Mouse (Mus musculus) T-cell, adult 2 months (primary cell): ENCODE data around the gene Acin1.
"Not testable (repeated sequence)": the region's sequence is repeated elsewhere in the genome, so short reads cannot be mapped to it uniquely, and the experiment has no call there.

Experiments
- DNase-seq: peaks from one replicate; pipeline ENCODE4 v3.0.0; 2022; ENCODE audit warnings: low spot score

The Acin1 gene

DNA sequence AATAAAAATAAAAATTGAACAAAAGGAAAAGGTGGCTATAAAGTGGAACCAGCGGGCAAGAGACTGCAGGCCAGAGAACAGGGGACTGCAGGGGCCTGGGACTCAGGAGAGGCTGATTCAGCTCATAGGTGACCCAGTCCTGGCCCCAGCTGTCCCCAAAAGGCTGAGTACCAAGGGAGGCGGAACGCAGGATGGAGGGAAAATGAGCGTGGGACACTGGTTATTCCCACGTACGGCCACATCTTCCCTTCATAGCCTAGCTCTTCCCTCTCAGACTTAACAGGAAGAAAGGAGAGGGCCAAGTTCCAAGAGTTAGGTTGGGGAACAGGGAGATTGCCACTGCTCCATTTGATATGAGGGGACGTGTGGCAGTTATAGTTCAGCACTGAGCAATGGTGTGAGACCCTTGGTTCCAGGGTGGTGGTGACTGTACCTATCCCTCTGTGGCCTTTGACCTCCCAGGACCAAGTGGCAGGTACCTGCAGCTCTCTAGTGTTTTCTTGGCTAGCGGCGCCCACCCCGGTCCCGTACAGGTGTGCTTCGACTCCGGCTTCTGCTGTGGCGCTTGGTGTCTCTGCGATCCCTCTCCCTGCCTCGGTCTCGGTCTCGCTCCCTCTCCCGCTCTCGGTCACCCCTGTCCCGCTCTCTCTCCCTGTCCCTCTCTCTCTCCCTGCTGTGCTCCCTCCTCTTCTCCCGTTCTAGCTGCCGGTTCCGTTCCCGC lies 44.3 kb downstream of the Acin1 start:
- DNase-seq = no peak

GRCm38 (mm10) chr14:54641305-54641969 lies 45.3 kb downstream of the Acin1 start, which contains the start of gene Cdh24:
Gene Cdh24 (minus strand): TSS chr14:54641364.
- peak; percentile 88 for DNase-seq

- no peak for DNase-seq
Measured at GRCm38 (mm10) chr14:54640946-54641304, 45.8 kb downstream of the Acin1 start, which contains the start of gene Gm17606. Gene Gm17606 (plus strand): TSS chr14:54640952.

DNA sequence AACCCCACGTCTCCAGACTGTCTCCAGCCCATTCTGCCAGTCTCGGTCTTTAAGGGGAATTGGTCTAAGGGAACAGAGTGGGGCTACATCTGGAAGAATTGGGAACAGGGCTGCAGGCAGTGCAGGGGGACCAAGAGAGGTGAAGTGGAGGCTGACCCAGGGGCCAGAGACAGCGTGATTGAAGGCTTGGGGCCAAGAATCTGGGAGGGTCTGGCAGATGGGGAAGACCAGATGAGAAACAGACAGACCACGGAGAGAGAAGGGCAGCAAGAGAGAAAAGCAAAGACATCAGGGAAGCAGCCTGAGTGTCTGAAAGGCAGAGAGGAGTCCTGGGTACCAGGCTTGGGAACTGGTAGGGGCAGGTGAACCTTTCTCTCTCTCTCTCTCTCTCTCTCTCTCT lies 46.6 kb downstream of the Acin1 start:
- no peak for DNase-seq

GRCm38 (mm10) chr14:54638210-54638609 lies 48.5 kb downstream of the Acin1 start:
- no peak for DNase-seq

GRCm38 (mm10) chr14:54636954-54637353 lies 49.8 kb downstream of the Acin1 start:
- peak; percentile 57 for DNase-seq

GRCm38 (mm10) chr14:54634182-54634581 lies 52.5 kb downstream of the Acin1 start:
- DNase-seq = no peak

- no peak for DNase-seq
Measured at GRCm38 (mm10) chr14:54632252-54632651, 54.5 kb downstream of the Acin1 start.

DNA sequence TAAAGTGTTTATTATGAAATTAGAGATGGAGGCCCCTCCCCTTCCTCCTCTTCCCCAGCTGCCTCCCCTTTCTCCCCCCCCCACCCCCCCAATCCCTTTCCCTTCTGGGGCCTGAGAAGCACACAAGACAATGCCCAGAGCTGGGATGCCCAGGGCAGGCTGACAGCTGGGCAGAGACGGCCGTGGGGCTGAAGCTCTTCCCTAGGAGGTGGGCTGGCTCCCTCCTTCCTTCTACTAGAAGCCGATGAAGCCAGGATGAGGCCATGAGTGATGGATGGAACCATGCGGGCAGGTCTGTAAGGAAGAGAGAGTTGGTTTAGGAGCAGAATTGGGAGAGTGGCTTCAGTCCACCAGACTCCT lies 55.5 kb downstream of the Acin1 start:
- no peak for DNase-seq

DNA sequence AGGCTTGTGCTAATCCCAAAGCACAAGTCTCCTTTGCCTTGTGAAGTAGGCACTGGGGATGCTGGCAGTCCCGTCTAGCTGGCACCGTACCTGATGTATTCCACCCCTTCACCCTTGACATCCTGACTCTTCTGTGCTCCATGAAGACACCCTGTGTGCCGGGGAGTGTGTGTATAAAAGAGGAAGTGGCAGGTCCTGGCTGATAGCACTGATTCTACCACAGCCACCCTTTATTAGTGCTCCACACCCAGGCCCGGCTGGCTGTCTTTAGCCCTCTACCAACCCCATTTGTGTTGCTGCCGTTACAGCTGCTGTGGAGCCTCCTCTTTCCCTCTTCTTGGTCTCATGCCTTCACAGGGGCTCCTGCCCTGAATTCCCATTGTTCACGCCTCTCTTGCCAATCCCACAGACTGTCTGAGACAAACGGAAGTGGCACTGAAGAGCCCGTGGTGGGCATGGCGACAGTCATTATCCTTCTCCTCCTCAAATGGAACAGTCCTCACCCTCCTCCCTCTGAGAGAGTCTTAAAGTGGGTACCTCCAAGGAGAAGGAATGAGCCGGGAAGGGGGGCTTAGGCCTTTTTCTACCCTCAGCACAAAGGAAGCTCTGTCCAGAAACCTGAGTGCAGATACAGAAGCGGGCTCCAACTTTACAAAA lies 56.0 kb downstream of the Acin1 start:
- DNase-seq = no peak

GRCm38 (mm10) chr14:54629797-54630196 lies 56.9 kb downstream of the Acin1 start:
- no peak for DNase-seq

DNA sequence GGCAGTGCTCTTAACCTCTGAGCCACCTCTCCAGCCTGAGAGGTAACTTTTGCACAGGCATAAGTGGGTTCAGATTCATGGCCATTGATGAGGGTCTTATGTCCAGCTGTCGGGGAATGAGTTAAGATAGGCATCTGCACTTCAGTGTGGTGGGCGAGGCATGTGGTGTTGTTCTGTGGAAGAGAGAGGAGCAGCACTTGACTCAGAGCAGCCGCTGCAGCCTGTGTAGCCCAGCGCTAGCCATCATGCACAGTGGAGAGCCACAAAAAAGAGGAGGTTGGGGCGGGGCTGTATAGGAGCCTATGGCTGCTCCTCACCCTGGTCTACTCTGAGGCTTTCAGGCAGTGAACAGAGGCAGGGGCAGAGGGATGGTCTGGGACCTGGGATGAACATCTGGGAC lies 58.6 kb downstream of the Acin1 start:
- no peak for DNase-seq

DNA sequence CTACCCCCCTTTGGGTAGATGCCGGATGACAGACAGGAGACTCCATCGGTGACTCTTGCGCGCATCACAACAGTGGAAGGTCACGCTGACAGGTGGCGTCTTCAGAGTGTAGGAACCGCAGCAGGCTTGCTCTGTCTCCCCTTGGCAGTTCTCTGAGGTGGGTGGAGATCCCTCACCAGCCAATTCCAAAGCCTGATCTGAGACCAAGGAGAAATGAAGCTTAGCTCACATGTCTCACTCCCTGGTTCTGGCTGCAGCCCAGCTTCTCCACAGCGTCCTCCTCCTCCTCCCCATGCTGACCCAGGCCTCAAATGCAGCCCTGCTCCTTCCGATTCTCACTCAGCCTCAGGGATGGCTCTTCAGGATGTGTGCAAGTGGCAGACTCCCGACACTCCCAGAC lies 61.8 kb downstream of the Acin1 start:
- no peak for DNase-seq

DNA sequence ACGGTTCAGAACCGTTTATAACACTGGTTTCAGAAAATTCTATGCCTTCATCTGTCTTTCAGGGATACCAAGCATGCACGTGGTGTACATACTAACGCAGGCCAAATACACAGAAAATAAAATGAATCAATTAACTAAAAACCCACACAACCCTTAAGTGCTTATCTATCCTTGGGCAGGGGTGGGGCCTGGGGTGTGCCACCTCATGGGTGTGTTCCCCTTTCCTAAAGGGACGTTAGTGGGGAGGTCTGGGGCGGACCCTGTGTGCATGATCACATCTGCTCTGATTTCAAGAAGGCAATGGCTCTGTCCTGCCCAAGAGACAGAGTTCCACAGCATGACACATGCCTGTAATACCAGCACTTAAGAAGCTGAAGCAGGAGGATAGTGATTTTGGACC lies 63.4 kb downstream of the Acin1 start:
- no peak for DNase-seq

DNA sequence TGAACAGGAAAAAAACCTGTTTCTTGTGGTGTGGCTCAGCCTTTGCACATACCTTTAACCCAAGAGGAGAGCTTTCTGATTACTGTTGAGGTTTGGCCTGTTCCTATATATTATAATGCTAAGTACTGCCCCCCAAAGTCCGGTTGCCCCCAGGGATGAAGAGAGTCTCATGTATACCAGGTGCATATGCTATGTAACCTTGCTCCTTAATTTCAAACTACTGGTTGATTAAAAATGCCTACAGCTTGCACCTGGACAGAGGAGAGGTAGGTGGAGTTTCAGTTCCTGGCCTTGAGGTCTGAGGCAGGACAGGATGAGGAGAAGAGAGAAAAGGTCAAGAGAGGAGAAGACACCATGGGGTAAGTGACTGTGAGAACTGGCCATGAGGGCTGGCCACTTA lies 65.6 kb downstream of the Acin1 start, which contains the start of gene Psmb11:
Gene Psmb11 (plus strand): TSS at position 301 of the 400 bp plus-strand sequence.
- no peak for DNase-seq

DNA sequence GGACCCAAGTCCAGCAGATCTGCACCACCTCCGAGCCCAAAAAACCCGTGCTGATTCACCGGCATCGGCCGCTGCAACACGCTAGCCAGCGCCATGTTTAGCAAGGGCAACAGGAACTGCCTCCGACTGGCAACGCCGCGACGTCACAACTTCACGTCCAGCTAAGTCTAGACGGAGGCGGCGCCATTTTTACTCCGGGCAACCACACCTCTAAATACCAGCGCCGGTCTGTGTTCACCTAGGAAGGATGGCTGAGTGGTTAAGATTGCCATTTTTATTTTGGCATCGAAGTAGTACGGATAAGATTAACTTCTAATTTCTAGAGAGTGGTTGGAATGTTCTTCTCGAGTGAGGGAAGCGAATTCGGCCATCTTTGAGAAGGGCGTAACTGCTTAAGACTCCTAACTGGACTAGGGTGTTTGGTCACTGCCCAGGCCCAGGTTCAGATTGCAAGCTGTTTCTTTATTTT lies 68.8 kb downstream of the Acin1 start, which contains the start of gene Psmb5:
Gene Psmb5 (minus strand): TSS at position 126 of the 469 bp plus-strand sequence.
- DNase-seq = peak; percentile 87

DNA sequence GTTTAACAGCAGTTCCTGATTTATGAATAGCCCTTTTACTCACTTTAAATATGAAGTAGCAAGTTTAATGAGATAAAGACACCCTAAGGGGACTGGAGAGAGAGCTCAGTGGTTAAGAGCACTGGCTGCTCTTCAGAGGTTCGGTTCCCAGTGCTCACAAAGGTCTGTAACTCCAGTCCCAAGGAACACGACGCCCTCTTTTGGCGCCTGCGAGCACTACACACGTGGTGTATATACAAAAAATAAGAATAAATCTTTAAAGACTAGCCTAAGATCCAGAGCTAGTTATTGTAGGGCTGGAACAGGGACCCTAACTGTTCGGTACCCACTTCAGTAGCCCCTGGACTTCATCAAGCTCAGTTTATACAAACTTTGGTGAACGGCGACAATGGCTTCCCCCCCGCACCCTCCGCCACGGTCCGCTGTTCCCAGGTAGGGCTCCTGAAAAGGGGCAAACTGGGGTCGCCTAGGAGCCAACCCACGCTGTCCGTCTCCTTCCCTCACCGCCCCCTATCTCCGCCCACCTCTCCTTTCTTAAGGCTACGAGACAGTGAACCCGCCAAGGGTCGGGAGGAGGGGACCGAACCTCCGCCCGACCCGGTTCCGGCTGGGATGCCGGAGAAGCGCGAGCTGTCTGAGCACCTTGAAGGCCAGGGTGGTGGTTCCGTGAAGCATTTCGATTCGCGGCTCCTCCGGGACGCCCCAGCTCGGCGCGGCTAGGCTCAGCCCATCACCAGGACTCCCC lies 69.4 kb downstream of the Acin1 start:
- no peak for DNase-seq

GRCm38 (mm10) chr14:54616226-54616825 lies 70.4 kb downstream of the Acin1 start:
- DNase-seq = no peak

DNA sequence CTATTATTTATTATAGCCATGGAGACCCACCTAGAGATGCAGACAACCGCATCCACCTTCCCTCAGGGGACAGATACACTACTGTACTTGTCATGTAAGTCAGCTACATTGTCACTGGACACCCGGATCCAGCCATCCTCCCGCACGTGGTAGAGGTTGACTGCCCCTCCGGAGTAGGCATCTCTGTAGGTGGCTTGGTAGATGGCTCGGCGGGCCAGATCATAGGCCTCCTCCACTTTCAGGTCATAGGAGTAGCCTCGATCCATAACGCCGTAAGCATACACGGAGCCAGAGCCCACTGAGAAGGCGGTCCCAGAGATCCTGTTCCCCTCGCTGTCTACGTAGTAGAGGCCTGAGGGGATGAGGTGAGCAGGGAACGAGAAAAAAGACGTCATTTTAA lies 72.6 kb downstream of the Acin1 start:
- not testable (repeated sequence) for DNase-seq

- DNase-seq = no peak
Measured at GRCm38 (mm10) chr14:54610648-54611047, 76.1 kb downstream of the Acin1 start.

DNA sequence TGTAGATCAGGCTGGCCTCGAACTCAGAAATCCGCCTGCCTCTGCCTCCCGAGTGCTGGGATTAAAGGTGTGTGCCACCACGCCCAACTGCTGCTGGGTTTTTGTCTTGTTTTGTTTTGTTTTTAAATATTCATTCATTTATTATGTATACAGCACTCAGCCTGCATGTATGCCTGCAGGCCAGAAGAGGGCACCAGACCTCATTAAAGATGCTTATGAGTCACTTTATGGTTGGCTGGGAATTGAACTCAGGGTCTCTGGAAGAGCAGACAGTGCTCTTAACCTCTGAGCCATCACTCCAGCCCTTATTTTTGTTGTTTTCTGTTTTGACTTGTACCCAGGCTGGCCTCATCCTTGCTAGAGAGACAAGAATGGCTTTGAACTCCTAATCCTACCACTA lies 76.8 kb downstream of the Acin1 start:
- peak; percentile 34 for DNase-seq

- no peak for DNase-seq
Measured at GRCm38 (mm10) chr14:54609245-54609644, 77.5 kb downstream of the Acin1 start.
